Mouse (Mus musculus): ENCODE results near the gene Aldoart2. TPM values are rescaled to one million over a fixed set of nuclear protein-coding genes. Genes with fewer than 3 reads are reported as not detected.

Aldoart2 gene
- polyA plus RNA-seq, 1 experiment = not detected

DNA sequence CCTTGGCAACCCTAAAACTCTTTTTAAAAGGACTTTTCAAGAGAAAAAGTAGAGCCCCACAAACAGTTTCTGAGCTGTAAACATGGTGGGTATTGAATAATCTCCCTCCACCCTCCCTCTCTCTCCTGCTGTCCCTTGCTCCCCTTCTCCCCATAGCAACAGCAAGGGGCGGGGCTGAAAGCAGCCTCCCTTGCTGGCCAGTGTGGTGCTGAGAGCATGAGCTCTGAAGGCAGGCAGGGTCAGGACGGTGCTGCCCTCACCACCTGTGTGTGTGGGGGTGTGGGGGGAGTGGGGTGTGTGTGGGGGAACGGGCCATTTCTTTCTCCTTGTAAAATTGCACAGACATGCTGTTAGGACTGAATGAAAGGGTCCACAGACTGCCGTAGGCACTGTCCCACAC lies 42.9 kb downstream of the Aldoart2 start:
- no peak for DNase-seq
- TF ChIP-seq CTCF (IDR thresholded peaks at IDR 0.05; ENCODE audit: insufficient read depth, low read length) = no peak
- no peak for TF ChIP-seq POLR2A (IDR thresholded peaks at IDR 0.05; ENCODE audit: borderline replicate concordance, extremely low read depth, low read depth, low read length)
- Histone ChIP-seq H3K4me1 (ENCODE audit: control insufficient read depth, insufficient read depth, low read length) (no peaks in the 10 kb centered on the region), H3K4me3 (replicated peaks; ENCODE audit: extremely low read depth, low read depth, low read length) (no peak overlapping the region)
- 50% methylated on average over 4 of the region's 4 CpGs for WGBS

DNA sequence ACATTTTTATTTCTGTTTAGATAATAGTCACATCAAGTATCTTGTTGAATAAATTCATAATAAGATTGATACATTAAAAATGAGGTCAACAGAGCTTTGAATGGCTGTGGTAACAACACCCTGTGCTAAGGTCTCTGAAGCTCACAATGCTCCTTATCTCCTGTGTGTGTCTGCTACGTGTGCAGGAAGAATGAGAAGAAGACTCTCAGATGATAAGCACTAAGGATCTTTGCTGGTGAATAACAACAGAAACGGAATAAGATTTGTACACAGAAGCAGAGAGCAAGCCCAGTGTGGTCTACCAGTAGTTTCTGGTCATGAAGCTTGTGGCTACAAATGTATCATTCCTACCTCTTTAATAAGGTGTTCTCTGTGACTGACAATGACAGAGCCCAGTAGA lies 45.8 kb downstream of the Aldoart2 start:
- WGBS = 72% methylated on average over 2 of the region's 2 CpGs
- no peak for DNase-seq
- Histone ChIP-seq H3K4me1 (ENCODE audit: control insufficient read depth, insufficient read depth, low read length) (no peaks in the 10 kb centered on the region), H3K4me3 (replicated peaks; ENCODE audit: extremely low read depth, low read depth, low read length) (no peak overlapping the region)
- TF ChIP-seq CTCF (IDR thresholded peaks at IDR 0.05; ENCODE audit: insufficient read depth, low read length) = no peak
- no peak for TF ChIP-seq POLR2A (IDR thresholded peaks at IDR 0.05; ENCODE audit: borderline replicate concordance, extremely low read depth, low read depth, low read length)

Other genes with a start within 250 kb of the Aldoart2 start
- 25.9 and 41.7 TPM in 2 replicates for gene Psma6, start 181.0 kb upstream of the Aldoart2 start, polyA plus RNA-seq (2012; rRNA removed)
- 282 and 367 TPM in 2 replicates for gene Nfkbia, start 72.6 kb upstream of the Aldoart2 start, polyA plus RNA-seq (2012; rRNA removed)
- gene Insm2, start 34.2 kb downstream of the Aldoart2 start, polyA plus RNA-seq (2012; rRNA removed) = not detected in 2 replicates